Comparison of ENCODE assay signal across 13 mouse cellular contexts in genomic region chr13:24392655-24393054, GRCm38 (mm10).
A peak's percentile ranks its signal among the peaks of the same experiment; 100 is the strongest.
DNase-seq lines count a peak whose midpoint lies in the region.
"Had no signal": no experiment of that assay in that cellular context is flagged by ENCODE, and none has a peak within 500 bp of the region (broad histone marks: within the 10 kb centered on the region; RNA-seq: fewer than 3 reads in every experiment).

No protein-coding gene starts in this region.

- no peaks in the 10 kb centered on the region for H3K36me3 ChIP-seq in macrophage (ENCODE audit: inconsistent target)
- H3K36me3 ChIP-seq: forebrain, embryonic 10.5 days had no signal

- DNase-seq in kidney, postnatal 36 days, result peak; percentile 20 to 21
- no peak for DNase-seq in kidney, postnatal 4 days
- DNase-seq in Muller cell, postnatal 12 days (ENCODE audit: inconsistent ontology term), result peak; percentile 9
- peak; percentile 68 to 73 for DNase-seq in thymus, postnatal 10 days (ENCODE audit: low spot score in 2 of 2)
- DNase-seq in natural killer cell, adult 2 months (ENCODE audit: low spot score in 2 of 2), result no peak
- DNase-seq in cerebellum, postnatal 10 days, result no peak
- DNase-seq in cerebellum, postnatal 14 days, result no peak
- DNase-seq: kidney, adult 18-20 months; lung, adult 2 months had no signal

- H3K4me3 ChIP-seq in macrophage (ENCODE audit: inconsistent target), result no peak overlapping the region
- H3K4me3 ChIP-seq: forebrain, embryonic 10.5 days; left cerebral cortex, adult 2 months had no signal

- 23% methylated on average over 4 of the region's 4 CpGs for WGBS in macrophage (ENCODE audit: missing documents)

- H3K27ac ChIP-seq in macrophage, result peak overlapping the region; percentile 0; the same call in 1 of the 2 replicates
- H3K27ac ChIP-seq: forebrain, embryonic 10.5 days; hindbrain, postnatal 0 days; left cerebral cortex, adult 2 months had no signal

- H3K79me2 ChIP-seq in macrophage (ENCODE audit: inconsistent target), result no peaks in the 10 kb centered on the region

Comparison
In these comparisons a context has a peak if more than half of its experiments do, and no peak if none do; other contexts are left out.
1. DNase-seq: peak in kidney, postnatal 36 days (2 of 2), Muller cell, postnatal 12 days (single experiment) and thymus, postnatal 10 days (2 of 2); none in kidney, postnatal 4 days (0 of 2), natural killer cell, adult 2 months (0 of 2), cerebellum, postnatal 10 days (0 of 2) and cerebellum, postnatal 14 days (0 of 2).